Mouse (Mus musculus): ENCODE measurements around the gene Mndal.
"Not testable (repeated sequence)": the region's sequence is repeated elsewhere in the genome, so short reads cannot be mapped to it uniquely, and the experiment has no call there.

GRCm38 (mm10) chr1:173949044-173949443 is 6.8 kb upstream of the Mndal start:
- TF ChIP-seq POLR2A (IDR thresholded peaks at IDR 0.05; ENCODE audit: control insufficient read depth, low read depth, low read length); CTCF (IDR thresholded peaks at IDR 0.05; ENCODE audit: control insufficient read depth, insufficient read depth, insufficient replicate concordance, low read depth, low read length): not testable (repeated sequence)

Data from testis, adult 2 months (tissue).